Mouse (Mus musculus) spleen, postnatal 4 days (tissue): ENCODE results near the gene Apbb2.

Experiments used
- DNase-seq, 2 experiments: peaks; one replicate each; pipeline ENCODE4 v3.0.0; 2022; ENCODE audit warnings: low spot score in 2 of 2

Apbb2 gene

DNA sequence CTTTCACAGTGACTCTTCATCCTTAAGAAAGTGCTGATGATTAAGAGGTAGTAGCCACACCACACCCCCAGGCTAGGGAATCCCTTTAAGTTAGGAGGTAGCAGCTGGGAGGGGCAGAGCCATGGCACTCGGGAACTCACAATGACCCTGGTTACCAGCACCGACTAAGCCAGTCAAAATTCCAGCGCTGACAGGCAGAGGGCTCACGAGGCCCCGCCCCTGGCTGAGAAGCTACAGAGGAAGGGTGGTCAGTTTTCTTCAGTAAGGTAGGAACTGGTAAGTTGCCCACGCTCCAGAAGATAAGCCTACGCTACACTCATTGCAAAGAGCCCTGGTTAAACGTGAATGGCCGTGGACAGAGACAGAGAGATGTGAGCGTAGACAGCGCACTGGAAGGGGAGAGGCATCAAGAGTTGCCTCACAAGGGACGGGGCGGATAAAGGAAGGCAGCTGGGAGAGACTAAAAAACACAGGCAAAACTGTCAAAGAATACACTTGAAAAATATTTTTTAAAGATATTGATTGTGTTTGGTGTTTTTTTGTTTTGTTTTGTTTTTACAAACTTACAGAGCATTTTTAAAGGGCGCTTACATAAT lies 100.1 kb downstream of the Apbb2 start:
- no peak for DNase-seq

DNA sequence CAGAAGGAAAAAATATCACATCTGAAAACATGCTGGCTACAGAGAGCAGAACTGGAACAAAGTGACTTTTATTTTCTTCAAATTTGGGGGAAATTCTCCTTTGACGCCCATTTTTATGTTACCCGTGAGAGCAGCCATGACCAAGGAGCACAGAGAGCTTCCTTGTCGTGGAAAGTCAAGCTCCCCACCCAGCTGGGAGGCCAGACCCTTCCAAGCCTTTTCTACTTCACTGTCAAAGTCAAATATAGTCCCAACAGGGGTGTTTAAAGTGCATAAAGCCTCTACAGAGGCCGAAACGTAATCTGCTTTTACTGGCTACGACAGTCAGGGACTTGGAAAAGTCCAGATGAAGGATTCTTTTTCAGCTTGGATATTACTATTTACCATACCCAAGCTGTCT lies 101.1 kb downstream of the Apbb2 start:
- no peak for DNase-seq

DNA sequence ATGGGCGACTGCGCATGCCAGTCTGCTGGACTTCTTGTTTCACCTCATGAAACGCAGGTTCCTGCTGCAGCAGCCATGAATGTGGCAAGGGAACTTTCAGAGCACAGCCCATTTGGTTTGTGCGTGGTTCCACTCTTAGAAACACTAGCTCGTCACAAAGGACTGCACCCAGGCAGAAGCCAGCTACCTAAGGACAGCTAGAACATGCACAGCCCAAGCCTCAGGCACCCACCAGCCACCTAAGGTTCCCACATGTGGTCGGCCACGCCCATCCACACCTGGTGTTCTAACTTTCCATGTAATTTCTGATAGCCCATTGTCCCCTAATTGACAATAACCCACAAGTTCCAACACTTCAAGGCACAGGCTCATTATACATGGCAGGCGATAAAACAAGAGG lies 102.3 kb downstream of the Apbb2 start:
- no peak for DNase-seq

DNA sequence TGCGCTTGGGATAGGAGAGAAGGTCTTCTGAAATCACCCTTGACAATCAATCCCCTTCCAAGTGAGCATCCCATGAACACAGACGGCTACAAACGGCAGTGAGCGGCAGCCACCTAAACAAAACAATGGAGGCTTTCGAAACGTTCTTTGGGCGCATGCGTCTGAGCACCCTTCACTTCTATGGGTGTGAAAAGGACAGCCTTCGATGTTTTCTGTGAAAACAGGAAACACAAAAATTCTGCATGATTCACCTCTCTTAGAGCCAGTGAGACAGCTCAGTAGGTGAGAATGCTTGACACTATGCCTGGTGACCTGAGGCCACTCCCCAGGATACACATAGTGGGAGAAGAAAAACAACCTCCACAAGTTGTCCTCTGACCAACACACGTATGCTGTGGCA lies 103.3 kb downstream of the Apbb2 start:
- DNase-seq: no peak

DNA sequence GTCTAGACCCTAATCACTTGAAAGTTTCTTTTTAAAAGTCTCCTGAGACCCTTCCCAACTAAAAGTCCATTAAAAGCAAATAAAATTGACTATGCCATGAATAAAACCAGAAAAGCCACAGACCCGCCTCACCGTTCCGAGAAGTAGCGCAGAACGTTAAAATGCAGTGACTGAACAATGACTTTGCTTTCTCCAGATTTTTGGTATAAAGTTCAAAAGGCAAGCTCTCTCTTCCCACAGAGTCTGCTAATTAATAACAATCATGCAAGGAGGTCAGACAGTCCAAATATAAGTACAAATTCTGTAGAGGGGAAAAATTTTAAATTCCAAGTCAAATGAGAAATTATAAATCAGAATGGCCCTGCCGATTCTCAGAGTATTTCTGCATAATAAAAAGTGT lies 103.9 kb downstream of the Apbb2 start:
- DNase-seq: no peak

DNA sequence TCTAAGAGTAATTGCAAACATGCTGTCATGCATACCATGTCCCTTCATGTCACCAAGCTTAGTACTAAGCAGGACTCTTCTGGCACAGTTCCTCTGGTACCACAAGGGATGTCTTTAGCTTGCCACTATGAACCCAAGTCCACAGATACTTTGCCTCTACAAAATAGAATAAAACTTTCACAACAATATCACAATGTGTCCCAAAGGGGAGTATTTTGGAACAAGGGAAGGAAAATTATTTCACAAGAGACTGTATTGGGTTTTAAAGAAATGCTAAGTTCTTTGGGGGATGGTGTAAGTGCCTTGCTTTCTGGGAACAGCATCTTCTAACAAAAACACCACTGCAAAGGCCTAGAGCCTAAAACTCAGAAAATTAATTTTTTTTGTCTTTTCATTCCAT lies 105.2 kb downstream of the Apbb2 start:
- DNase-seq: no peak

DNA sequence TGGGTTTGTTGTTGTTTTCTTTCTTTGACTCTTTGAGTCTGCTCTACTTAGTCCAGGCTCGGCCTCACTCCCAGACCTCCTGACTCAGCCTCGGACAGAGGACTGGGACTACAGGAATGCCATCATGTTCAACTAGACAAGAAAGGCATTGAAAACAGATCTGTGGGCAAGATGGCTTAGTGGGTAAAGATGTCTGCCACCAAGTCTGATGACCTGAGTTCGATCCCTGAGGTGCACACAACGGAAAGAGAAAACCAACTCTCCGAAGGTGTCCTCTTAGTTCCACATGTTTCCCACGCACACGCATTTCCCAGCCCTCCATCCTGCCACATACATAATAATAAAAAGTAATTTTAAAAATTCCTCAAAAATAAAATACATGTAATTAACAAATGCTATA lies 106.1 kb downstream of the Apbb2 start:
- no peak for DNase-seq

DNA sequence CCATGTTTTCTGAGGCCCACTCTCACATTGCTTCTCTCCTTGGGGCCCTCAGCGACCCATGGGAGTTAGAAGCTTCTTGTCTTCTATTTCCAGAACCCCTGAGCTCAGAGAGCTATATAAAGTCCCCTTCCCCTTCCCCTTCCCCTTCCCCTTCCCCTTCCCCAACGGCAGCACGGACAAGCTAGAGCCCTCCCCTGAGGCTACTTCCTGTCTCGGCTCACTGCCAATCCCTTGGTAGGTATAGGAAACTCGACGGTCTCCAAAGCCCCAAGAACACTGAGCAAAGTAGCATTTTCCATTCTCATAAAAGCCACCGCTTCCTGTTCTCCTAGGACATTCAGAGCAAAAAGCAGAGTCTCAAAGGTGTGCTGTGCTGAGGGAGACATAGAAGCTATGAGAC lies 107.9 kb downstream of the Apbb2 start:
- DNase-seq: no peak

DNA sequence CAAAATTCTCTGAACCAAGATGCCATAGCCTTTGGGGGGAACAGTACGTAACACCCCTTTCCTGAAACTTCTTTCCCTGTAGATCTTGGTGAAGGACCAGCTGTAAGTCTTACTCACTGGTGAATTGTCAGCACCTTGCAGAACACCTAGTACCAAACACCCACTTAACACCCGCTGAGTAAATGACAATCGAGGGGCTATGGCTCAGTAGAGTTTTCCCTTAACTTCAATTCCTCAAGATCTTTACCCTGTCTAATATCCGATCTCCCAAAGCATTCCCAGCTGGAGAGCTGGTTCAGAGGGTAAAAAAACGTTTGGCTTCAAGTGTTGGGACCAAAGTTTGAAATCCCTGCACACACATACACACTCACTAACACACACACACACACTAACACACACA lies 109.4 kb downstream of the Apbb2 start:
- DNase-seq: no peak

DNA sequence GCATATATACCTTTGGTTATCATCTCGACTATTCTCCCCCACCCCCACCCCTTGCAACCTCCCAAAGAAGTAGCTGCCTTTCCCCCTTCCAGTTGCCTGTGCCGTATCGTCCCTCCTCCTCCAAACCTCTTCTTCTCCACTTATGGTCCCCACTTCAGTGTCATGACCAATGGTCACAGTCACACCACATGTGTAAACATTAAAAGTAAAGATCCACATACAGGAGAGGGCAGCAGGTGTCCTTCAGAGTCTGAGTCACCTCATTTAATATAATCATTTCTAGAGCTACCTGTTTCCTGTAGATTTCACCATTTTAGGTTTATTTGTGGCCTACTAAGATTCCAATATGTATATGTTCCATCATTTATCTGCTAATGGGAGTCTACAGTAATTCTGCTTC lies 113.0 kb downstream of the Apbb2 start:
- no peak for DNase-seq

DNA sequence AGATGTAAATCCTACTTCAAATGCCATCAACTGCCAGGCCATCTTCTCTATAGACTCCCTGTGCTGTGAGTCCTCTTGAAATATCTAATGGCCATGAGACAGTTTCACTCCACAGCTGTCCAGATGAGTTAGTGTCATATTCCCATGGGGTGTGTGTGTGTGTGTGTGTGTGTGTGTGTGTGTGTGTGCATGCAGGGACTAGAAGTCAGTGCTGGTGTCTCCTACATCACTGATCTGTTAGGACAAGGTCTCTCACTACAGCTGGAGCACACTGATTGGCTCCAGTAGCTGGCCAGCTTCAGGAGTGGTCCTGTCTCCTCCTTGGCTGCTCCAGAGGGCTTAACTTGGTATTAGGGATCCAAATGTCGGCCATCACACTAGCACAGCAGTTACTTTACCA lies 113.5 kb downstream of the Apbb2 start:
- DNase-seq: no peak

DNA sequence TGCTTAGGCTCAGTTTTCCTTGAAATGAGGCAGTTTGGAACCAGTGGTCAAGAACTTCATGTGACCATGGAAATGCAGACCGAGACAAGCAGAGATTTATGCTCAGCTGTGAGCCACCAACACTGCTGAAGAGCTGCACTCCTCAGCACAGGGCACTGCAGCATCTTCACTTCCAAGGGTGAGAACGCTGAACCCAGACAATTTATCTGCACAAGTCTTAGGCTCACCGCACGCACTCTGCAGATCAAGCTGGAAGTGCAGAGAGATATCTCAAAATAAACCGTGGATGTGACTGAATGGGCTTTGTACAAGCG lies 114.2 kb downstream of the Apbb2 start:
- no peak for DNase-seq

DNA sequence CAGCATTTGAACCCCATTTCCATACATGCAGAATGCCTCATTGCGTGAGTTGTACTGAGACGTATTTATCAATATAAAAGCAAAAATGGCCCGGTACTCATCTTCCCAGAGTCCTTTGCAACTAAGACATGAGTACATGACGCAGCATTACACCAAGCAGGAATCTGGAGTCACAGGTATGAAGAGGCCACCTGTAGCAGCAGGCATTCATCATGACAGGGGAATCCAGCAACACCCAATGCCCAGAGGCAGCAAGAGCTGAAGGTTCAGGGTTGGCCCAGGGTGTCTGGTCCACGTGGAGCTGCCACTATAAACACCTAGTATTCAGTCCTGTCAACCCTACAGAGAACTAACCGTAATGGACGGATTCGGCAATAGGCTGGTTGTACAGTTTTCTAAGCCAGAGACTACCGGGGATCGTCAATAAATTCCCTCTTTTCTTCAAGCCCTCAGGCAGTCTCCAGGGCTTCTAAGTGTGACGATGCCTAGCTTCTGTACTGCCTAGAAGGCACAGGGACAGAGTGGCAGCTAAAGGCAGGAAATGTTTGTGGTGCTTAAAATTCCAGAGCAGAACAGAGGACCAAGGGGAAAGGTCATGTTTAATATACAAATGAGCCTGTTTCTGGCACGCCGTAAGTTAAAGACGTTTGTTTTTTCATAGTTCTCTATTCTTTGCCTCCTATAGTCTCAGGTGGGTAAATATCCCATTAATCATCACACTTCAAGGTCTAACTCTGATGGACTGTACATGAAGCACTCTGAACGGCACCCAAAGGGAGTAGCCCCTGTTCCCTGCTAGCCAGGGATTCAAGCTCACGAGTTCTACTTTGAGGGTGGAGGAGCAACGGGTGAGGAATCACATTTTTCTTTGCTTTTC lies 114.8 kb downstream of the Apbb2 start:
- no peak for DNase-seq

DNA sequence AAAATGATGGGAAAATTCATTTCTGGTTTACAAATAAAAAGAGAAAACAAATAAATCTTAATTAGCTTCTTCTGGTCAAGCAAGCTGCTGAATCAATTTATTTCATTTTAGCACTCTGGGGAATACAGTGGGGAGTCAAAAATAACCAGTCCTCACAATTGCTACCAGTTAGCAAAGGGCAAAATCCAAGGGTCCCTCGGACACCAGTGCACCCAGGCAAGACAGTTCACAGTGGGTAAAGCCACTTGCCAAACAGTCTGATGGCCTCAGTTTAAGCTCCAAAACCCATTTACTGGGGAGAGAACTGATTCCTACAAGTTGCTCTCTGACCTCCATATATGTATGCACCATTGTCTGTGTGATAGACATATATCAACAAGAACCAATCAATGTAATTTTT lies 115.6 kb downstream of the Apbb2 start:
- DNase-seq: no peak

DNA sequence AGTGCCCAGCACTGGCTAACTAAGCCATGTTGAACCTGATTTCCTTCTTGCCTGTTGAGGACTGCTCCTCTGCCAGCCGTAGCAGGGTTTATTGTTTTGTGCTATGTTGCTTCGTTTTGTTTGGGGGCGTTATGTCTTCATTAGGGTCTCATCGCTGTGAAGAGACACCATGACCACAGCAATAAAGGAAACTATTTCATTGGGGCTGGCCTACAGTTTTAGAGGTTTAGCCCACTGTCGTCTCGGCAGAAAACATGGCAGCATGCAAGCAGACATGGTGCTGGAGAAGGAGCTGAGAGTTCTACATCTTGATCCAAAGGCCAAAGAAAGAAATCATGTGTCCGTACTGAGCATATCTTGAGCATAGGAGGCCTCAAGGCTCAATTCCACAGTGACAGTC lies 119.0 kb downstream of the Apbb2 start:
- DNase-seq: no peak

DNA sequence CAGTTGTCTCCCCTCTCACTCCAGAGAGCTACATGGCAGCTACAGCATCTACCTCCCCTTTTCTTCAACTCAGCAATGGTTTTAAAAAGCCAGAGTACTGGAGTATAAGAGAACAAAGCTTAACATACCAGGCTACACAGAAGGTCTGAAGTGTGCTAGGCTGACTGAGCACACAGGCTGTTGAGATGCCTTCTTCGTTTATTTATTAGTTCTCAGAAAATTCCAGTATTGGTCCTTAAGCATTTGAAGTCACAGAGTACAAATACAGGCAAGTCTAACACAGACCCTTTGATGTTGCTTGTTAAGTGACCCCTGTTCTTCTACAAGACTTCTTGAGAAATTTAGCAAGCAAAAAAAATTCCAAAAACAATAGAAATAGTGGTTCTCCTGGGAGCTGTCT lies 120.4 kb downstream of the Apbb2 start:
- DNase-seq: no peak

DNA sequence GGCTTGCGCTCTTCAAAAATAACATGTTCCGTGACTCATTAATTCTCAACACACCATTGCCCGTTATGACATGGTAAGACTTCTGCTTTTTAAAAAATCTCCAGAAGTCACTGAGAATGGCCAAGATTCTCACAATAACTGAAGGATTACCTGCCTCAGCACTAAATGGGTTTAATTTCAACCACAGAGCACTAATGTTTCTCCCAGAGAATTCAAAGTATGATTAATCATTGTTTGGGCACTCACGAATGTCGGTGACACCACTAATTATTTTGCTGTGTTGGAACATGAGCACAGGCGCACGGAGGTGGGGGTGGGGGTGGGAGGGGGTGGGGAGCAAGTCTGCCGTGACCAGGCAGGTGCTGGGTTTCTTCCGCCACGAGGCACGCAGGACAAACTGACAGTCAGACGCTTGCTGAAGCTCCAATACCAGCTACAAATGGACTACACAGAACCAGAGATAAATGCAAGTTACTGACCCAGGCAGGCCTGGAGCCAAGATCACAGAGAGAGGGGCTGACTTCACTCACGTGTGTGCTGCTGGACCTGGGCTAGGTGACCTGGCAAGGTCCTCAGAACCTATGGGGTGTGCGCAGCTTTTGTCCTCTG lies 121.0 kb downstream of the Apbb2 start:
- DNase-seq: no peak

DNA sequence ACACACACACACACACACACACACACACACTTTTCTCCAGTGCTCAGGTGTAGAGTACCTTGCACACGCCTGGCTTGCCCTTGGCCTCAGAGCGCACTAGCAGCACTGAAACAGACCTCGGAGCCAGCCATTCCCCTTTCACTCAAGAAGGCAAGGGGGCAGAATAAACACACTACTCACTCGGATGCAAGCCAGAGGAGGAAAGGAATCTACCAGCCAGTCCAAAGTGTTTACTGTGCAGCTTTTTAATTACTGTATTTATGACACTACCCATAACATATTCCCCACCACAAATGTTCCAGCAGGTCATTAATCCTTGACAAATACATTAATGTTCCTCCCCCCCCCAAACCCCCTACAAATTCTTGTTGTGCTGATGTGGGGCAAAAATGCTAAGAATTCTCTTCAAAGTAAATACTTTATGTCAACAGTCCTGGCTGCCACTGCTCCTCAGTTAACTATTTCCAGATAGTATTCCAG lies 121.7 kb downstream of the Apbb2 start:
- no peak for DNase-seq

DNA sequence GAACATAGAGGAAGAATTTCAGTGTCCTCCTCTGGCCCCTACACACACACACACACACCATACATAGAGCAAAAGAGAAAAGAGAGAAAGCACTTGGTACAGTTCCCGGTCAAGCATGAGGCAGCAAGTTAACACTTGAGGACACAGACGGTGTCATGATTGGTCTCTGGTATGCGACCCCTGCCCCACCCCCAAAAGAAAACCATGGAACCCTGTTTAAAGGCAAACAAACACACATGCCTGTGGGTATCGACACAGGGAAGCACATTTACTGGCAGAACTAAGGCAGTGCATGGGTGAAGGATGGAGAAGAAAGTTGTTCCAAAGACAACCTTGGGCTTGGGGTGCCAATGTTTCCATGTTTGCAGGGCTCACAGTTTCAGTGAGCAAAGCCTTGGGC lies 123.9 kb downstream of the Apbb2 start:
- no peak for DNase-seq

DNA sequence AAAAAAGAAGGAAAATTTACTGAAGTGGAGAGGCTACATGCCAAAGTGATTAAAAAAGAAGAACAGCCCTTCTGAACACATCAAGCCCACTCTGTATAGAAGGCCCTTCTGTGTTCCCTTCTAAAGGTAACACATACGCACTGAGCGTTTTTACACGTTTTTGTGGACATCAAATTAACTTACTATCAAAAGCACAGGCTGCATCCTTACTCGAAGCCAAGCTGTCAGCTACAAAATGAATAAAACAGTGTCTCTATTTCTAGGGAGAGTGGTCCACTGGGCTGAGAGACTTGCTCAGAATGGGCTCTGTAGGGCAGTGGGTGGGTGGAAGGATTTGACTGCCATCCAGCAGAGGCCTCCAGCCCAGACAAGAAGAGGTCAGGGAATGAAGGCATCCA lies 126.0 kb downstream of the Apbb2 start:
- no peak for DNase-seq

DNA sequence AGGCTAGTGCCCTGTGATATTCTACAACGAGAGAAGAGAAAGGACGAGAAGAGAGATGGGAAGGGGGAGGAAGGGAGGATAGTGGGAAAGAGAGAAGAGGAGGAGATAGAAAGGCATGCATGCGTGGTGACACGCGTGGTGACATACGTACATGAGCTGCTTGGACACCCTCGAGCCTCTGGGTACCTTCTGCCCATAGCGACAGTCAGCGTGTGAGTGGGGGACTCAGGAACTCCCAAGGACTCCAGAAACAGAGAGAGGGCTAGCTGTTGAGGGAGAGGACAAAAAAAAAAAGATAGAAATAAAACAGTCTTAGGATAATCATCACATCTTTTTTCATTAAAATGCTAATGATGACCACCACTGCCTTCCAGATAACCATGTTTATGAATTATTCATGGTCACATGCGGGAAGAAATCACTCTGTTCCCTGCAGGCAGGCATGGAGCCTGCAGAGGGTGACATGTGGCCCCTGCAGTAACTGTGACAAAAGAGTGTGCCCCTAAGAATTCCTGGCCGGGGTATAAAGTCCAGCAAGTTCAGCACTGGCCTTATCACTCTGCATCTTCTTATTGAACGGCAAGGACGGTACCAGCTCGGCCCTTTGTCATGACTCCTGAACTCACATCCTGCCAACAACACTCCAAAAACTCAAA lies 126.5 kb downstream of the Apbb2 start:
- no peak for DNase-seq

DNA sequence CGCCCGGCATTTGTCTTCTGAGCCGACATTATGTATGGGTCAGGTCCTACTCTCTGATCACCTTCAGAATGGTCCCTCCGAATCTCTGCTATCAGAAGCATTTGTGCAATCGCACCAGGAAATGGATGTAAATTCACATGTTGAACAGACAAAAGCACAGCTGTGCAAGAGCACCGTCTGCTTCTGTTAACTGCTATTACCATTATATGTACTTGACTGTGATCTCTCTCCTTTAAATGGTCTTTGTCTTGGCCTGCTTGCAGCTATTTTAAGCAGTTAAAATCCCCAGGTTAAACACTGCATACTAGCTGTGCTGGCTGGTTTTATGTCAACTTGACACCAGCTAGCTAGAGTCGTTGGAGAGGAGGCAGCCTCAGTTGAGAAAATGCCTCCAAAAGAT lies 132.6 kb downstream of the Apbb2 start:
- no peak for DNase-seq

DNA sequence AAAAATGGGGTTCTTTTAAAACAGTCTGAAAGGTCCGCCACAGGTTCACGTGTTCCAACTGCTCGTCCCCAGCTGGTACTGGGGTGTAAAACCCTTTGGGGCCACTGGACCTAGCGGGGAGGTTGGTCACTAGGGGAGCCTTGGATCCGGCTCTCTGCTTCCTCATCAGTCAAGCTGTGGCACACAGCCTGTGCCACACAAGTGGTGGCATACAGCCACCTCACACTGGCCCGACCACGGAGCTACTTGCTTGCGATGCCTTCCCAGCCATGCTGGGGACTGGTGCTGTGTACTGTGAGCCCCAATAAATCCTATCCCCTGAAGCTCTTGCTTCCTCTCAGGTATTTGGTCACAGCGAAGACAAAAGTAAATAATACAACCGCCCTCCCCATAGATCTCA lies 142.3 kb downstream of the Apbb2 start:
- DNase-seq: no peak
